Comparison of ENCODE assay signal across 49 mouse cellular contexts in genomic region chr2:155695316-155695715, GRCm38 (mm10). TPM values are rescaled to one million over a fixed set of nuclear protein-coding genes. Genes with fewer than 3 reads are reported as not detected.
"Had no signal": no experiment of that assay in that cellular context is flagged by ENCODE, and none has a peak within 500 bp of the region (broad histone marks: within the 10 kb centered on the region; RNA-seq: fewer than 3 reads in every experiment).

No protein-coding gene starts in this region.

- H3K36me3 ChIP-seq: heart, embryonic 10.5 days; heart, embryonic 12.5 days; heart, embryonic 13.5 days; heart, embryonic 15.5 days; hindbrain, embryonic 10.5 days; hindbrain, embryonic 12.5 days; hindbrain, embryonic 13.5 days; hindbrain, embryonic 15.5 days; intestine, embryonic 15.5 days; kidney, embryonic 15.5 days had no signal

- H3K9ac ChIP-seq: heart, embryonic 12.5 days; heart, embryonic 13.5 days; heart, embryonic 15.5 days; hindbrain, embryonic 12.5 days; hindbrain, embryonic 13.5 days; hindbrain, embryonic 14.5 days; hindbrain, embryonic 15.5 days; intestine, embryonic 15.5 days; kidney, embryonic 15.5 days had no signal

- H3K27ac ChIP-seq: heart, embryonic 10.5 days; heart, embryonic 13.5 days; heart, embryonic 15.5 days; hindbrain, embryonic 10.5 days; hindbrain, embryonic 12.5 days; hindbrain, embryonic 13.5 days; hindbrain, embryonic 14.5 days; hindbrain, embryonic 15.5 days; hindbrain, postnatal 0 days; intestine, embryonic 15.5 days; kidney, embryonic 15.5 days; kidney, postnatal 0 days; layer of hippocampus, adult 2 months; left cerebral cortex, adult 2 months had no signal

- H3K27me3 ChIP-seq: heart, embryonic 12.5 days; heart, embryonic 13.5 days; heart, embryonic 15.5 days; hindbrain, embryonic 12.5 days; hindbrain, embryonic 13.5 days; hindbrain, embryonic 15.5 days; intestine, embryonic 15.5 days; kidney, embryonic 15.5 days had no signal

- H3K4me2 ChIP-seq: heart, embryonic 11.5 days; heart, embryonic 12.5 days; heart, embryonic 13.5 days; heart, embryonic 15.5 days; hindbrain, embryonic 12.5 days; hindbrain, embryonic 13.5 days; hindbrain, embryonic 14.5 days; hindbrain, embryonic 15.5 days; intestine, embryonic 15.5 days; kidney, embryonic 15.5 days had no signal

- ATAC-seq: hindbrain, embryonic 16.5 days; hindbrain, postnatal 0 days; inflammation-experienced regulatory T-cells, adult 6 months; intestine, embryonic 15.5 days; intestine, embryonic 16.5 days; intestine, postnatal 0 days had no signal

- DNase-seq: heart, postnatal 14 days; heart, postnatal 36 days; kidney, adult 11 months; kidney, adult 18-20 months; kidney, adult 2 months; kidney, adult 8-10 months; kidney, adult 9 months; kidney, postnatal 14 days; kidney, postnatal 25 days; kidney, postnatal 36 days; layer of hippocampus, adult 9-11 months; layer of hippocampus, postnatal 36 days had no signal

- H3K9me3 ChIP-seq: heart, embryonic 10.5 days; heart, embryonic 12.5 days; heart, embryonic 13.5 days; heart, embryonic 15.5 days; hindbrain, embryonic 10.5 days; hindbrain, embryonic 12.5 days; hindbrain, embryonic 13.5 days; hindbrain, embryonic 15.5 days; intestine, embryonic 15.5 days; kidney, embryonic 15.5 days had no signal

- H3K4me3 ChIP-seq: heart, embryonic 10.5 days; heart, embryonic 12.5 days; heart, embryonic 13.5 days; heart, embryonic 15.5 days; hindbrain, embryonic 10.5 days; hindbrain, embryonic 12.5 days; hindbrain, embryonic 13.5 days; hindbrain, embryonic 15.5 days; intestine, embryonic 15.5 days; kidney, embryonic 15.5 days; layer of hippocampus, adult 2 months; left cerebral cortex, adult 2 months had no signal

RNA-seq across cellular contexts. Expression of gene Gm17581, which starts 40.4 kb away (rescaled TPM):
- total RNA-seq: heart, postnatal 14 days; heart, postnatal 25 days; heart, postnatal 36 days; heart, postnatal 4 days; hematopoietic stem cell, adult 5-6 weeks; hindbrain, postnatal 0 days; layer of hippocampus, adult 18-20 months; layer of hippocampus, adult 2 months; layer of hippocampus, adult 8-10 months; layer of hippocampus, postnatal 10 days; layer of hippocampus, postnatal 14 days; layer of hippocampus, postnatal 25 days; layer of hippocampus, postnatal 36 days; left cerebral cortex, adult 18-20 months; left cerebral cortex, adult 2 months had no signal
- polyA plus RNA-seq: heart, embryonic 10.5 days; heart, embryonic 11.5 days; heart, embryonic 12.5 days; heart, embryonic 13.5 days; heart, embryonic 14.5 days; heart, embryonic 15.5 days; heart, embryonic 16.5 days; heart, postnatal 0 days; hindbrain, embryonic 10.5 days; hindbrain, embryonic 11.5 days; hindbrain, embryonic 12.5 days; hindbrain, embryonic 13.5 days; hindbrain, embryonic 14.5 days; hindbrain, embryonic 15.5 days; hindbrain, embryonic 16.5 days; hindbrain, postnatal 0 days; inflammation-experienced regulatory T-cells, adult 6 months; intestine, embryonic 14.5 days; intestine, embryonic 15.5 days; intestine, embryonic 16.5 days; intestine, postnatal 0 days; kidney, adult 2 months; kidney, embryonic 14.5 days; kidney, embryonic 15.5 days; kidney, embryonic 16.5 days; kidney, postnatal 0 days; large intestine, adult 2 months had no signal
